Mouse (Mus musculus) layer of hippocampus, postnatal 10 days (tissue): ENCODE measurements around the gene Cd300a. TPM values are rescaled to one million over a fixed set of nuclear protein-coding genes. Genes with fewer than 3 reads are reported as not detected.
"Not testable (repeated sequence)": the region's sequence is repeated elsewhere in the genome, so short reads cannot be mapped to it uniquely, and the experiment has no call there.

Experiments
- DNase-seq, 2 experiments: peaks; one replicate each; pipeline ENCODE4 v3.0.0; 2021; ENCODE audit warnings: low spot score in 2 of 2
- total RNA-seq, 2 experiments: library from RNA; stranded (reverse); gene quantifications; 2 replicates each; pipeline ENCODE4 v1.2.3; 2021

Cd300a gene
- total RNA-seq, 2 experiments from 2014 or later = 0.62 TPM

DNA sequence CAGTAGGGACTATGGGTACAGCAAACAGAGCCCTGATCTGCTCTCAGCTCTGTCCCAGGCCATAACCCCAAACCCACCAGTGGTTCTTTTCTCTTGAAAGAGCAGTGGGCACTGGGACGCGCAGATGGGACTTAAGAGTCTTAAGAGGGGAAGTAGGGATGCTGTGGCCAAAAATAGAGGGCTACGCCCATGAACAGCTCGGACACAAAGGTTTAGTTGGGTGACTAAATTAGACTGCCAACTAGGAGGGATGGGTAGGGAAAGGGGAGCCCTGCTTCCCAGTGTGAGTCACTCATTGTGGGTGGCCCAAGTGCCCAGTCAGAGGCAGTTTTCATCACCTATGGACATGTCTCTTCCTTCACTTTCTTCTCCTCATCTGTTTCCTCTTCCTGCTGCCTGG lies 13.4 kb downstream of the Cd300a start:
- no peak for DNase-seq

DNA sequence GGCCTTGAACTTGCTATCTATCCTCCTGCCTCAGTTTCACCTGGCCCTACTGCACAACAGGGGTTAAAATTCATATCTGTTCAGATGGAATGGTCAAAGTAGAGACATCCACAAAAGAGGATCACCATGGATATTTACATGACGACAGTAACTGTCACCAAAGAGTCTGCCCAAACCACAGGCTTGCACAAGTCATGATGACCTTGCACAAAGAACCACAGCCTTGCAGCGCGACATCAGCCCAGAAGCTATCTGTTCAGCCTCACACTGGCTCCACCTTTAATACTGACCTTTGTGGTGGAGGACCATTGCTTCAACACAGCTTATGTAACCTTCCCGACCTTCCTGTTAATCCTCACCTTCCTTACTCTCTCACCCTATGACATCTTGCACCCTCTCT lies 17.7 kb downstream of the Cd300a start:
- DNase-seq = no peak

DNA sequence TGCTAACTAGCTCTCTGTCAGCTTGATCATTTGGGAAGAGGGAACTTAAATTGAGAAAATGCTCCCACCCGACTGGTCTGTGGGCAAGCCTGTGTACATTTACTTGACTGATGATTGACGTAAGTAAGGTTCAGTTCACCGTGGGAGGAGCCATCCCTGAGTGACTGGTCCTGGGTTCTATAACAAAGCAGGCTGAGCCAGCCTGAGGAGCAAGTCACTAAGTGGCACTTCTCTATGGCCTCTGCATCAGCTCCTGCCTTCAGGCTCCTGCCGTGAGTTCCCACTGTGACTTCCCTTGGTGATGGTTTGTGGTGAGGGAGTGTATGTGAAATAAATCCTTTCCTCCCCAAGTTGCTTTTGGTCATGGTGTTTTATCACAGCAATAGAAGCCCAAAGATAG lies 18.2 kb downstream of the Cd300a start:
- DNase-seq = no peak

DNA sequence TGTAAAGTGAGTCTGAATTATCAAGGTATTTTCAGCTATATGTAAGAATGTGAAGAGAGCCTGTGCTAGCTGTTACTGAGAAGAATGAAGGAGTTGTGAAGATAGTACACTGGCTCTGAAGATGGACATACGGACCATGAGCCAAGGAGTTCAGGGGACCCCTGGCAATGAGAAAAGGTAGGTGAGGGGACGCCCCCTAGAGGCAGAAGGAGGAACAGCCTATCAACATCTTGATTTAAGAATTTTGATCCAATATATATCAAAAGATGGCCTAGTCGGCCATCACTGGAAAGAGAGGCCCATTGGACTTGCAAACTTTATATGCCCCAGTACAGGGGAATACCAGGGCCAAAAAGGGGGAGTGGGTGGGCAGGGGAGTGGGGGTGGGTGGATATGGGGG lies 19.7 kb downstream of the Cd300a start:
- DNase-seq = not testable (repeated sequence)

DNA sequence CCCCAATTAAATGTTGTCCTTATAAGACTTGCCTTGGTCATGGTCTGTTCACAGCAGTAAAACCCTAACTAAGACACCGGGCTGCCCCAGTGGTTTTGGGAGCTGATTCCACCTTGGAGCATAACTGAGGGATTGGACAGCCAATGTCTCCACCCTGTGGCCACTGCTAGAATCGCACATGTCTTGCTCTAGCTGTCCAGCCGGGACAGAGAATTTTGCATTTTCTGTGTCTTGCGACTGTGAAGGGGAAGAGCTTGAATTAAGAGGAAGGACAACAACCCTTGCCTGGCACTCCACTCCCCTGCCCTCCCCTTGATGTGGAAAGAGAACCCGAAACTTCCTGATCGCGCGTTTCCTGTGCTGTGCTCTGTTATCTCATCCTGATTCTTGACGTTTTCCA lies 23.0 kb downstream of the Cd300a start:
- DNase-seq = peak; percentile 90 to 91

DNA sequence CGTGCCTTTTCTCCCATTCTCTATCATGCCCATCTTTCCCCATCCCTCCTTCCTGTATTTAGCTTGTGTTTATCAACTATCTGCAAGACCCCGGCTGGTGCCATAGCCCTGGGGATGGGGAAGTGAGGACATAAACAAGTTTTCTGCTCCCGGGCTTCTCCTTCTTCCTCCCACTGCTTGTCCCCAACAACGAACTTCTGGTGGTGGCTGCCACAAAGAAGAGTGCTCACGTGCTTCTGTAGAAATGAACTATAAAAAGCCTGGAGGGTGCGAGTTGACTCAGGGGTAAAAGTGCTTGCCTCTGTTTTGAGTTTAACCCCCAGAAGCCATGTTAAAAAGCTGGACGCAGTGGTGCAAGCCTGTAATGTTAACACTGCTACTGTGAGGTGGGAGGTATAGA lies 25.1 kb downstream of the Cd300a start:
- DNase-seq = no peak

DNA sequence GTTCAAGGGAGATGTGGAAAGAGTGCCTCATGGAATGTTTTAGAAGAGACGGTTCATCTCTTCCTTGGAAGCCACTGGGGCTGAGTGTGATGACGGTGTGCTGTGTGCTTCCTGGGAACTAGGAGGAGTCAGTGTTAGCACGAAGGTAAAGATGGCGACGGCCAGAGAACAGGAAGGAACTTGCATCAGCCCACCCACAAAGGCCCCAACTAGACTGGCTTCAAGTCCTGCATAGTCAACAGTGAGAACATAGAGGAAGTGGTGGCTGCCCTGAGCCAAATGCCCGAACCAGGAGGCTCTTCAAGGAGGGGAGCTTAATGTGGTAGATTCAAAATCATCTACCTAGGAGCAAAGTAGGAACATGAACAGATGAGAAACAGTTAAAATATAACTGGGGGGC lies 27.3 kb downstream of the Cd300a start:
- no peak for DNase-seq

DNA sequence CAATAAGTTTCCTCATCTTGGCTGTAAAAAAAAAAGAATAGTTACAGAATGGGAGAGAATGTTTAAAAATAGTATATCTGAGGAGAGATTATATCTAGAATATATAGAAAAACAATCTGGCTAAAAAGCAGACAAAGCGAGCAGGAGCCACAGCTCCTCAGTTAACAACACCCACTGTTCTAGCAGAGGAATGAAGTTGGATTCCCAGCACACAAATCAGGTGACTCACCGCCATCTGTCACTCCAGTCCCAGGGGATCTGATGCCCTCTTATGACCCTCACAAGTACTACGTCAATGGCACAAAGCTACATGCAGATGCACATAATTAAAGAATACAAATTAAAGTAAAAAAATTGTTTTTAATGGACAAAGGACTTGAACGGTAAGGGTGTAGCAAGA lies 32.6 kb downstream of the Cd300a start:
- DNase-seq = no peak

DNA sequence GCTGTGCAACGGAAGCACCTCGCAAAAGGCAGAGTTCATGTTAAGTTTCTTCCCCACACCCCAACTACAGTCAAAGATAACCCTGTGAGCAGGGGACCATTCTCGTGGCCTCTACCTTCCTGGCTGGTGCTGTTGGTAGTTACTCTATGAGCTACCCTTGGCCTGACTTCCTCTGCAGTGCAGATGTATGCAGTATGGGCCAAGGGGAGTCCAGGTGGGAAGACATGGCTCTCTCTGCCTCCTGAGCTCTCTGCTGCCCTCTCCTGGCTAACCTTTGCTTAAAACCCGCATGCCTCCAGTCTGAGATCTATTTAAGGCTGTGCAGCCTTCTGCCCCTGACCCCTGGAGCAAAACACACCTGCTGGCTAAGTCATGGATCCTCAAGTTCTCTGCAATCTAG lies 34.1 kb downstream of the Cd300a start:
- no peak for DNase-seq

DNA sequence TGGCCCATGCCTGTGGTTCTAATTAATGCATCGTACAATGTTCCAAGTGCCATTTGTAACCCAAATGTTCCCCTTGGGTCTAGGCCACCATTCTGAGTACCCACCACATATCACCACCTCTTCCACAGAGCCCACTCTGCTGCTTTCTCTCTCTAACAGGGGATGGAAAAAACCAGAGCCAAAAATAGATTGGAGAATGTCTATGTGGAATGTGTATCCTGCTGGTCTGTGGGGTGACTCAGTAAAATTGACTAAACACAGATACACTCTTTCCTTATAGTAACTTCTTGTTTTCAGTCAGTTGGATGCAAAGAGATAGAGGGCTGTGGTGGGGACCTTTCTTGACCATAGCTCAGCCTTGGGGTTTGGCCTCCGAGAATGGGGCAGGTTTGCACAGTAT lies 39.7 kb downstream of the Cd300a start:
- no peak for DNase-seq

DNA sequence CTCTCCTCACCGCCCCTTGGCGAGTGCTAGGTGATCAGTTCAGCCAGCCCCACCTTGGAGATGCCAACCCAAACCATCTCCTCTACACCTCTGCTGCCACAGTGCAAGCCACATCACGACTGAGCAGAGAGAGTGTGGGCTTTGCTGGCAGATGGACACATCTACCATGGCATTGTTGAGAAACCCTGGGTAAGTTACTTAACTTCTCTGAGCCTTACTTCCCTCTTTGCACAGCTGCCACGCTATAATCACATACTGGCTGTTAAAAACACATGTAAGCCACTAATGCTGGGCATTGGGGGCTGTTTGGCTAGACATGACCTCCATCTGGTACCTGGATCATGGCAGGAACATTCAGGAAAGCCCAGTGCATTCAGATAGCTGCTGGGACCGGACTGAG lies 41.2 kb downstream of the Cd300a start:
- DNase-seq = no peak

DNA sequence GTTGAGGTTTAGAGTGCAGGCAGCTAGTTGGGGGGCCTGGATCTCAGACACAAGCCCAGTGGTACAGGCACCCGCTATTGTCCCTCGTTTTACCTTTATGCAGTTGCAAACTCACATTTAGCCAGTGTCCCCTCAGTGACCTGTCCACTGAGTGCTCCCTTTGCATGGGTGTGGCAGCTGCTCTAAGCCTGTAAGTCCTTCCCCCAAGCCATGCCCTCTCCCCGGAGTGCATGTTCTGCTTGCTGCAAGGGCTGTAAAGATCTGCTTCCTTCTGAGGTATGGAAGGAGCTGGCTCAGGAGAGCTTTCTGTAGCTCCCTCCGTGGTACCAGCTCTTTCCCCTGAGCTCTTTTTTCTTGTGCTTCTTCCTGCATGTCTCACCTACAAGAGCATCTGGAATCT lies 43.8 kb downstream of the Cd300a start:
- no peak for DNase-seq

DNA sequence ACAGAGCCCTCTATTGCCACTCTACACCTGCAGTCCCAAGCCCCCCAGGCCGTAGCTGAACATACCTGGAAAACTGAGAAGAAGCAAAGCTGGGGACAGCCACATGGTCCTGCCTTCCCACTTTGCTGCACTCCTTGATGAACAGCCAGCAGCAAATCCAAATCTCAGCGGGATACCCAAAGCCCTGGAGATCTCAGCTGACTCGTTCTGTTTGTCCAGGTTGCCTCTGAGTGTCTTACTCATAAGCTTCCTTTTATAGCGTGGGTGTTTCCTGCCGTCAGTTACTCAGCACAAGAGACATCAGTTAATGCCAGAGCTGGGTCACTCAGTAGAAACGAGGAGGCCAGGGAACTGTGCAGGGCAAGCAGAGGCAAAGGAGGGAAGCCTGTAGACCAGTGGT lies 44.3 kb downstream of the Cd300a start, which contains the start of gene Cd300lb:
Gene Cd300lb (minus strand): TSS at position 243 of the 400 bp plus-strand sequence.
- DNase-seq = no peak

Other genes with a start within 250 kb of the Cd300a start
- 1,000 to 10,000 TPM; 1,016 to 1,166 TPM for gene Rpl38, start 221.5 kb upstream of the Cd300a start, total RNA-seq
- gene Ttyh2, start 214.6 kb upstream of the Cd300a start, total RNA-seq = 10 to 100 TPM; 27.3 to 28.7 TPM
- 1 to 10 TPM; 1.2 to 2.4 TPM for gene Dnaic2, start 162.6 kb upstream of the Cd300a start, total RNA-seq
- 1 to 10 TPM; 6.7 to 8.7 TPM for gene Kif19a, start 124.7 kb upstream of the Cd300a start, total RNA-seq
- gene Btbd17, start 94.1 kb upstream of the Cd300a start, total RNA-seq = 10 to 100 TPM; 30.4 to 32.9 TPM
- gene Gpr142, start 91.1 kb upstream of the Cd300a start, total RNA-seq = not detected
- 1 to 10 TPM; 3.9 to 5.1 TPM for gene Gprc5c, start 38.9 kb upstream of the Cd300a start, total RNA-seq
- under 1 TPM in 1 of 2 experiments, not detected in 1; 0.20 TPM for gene Cd300lb, start 44.3 kb downstream of the Cd300a start, total RNA-seq
- gene Cd300c, start 79.1 kb downstream of the Cd300a start, total RNA-seq = not detected
- gene Cd300ld, start 99.9 kb downstream of the Cd300a start, total RNA-seq = under 1 TPM in 1 of 2 experiments, not detected in 1; 0.11 TPM
- 1 to 10 TPM; 2.5 to 3.5 TPM for gene Cd300c2, start 111.8 kb downstream of the Cd300a start, total RNA-seq
- gene Cd300ld2, start 126.2 kb downstream of the Cd300a start, total RNA-seq = not detected
- gene Cd300ld4, start 137.0 kb downstream of the Cd300a start, total RNA-seq = not detected
- gene Cd300ld5, start 147.7 kb downstream of the Cd300a start, total RNA-seq = 1 to 10 TPM; 2.5 to 2.6 TPM
- gene Cd300ld3, start 158.4 kb downstream of the Cd300a start, total RNA-seq = not detected
- not detected for gene Cd300e, start 172.1 kb downstream of the Cd300a start, total RNA-seq
- gene Rab37, start 201.4 kb downstream of the Cd300a start, total RNA-seq = 1 to 10 TPM in 1 of 2 experiments, under 1 TPM in 1; 0.91 to 1.6 TPM
- under 1 TPM; 0.27 to 0.50 TPM for gene Cd300lf, start 244.0 kb downstream of the Cd300a start, total RNA-seq